Mouse (Mus musculus) midbrain, embryonic 10.5 days (tissue): Measurements from ENCODE around the gene Spata13. TPM values are rescaled to one million over a fixed set of nuclear protein-coding genes. Genes with fewer than 3 reads are reported as not detected.

Experiments used
- DNase-seq: peaks from one replicate; pipeline ENCODE4 v3.0.0-alpha.2; 2017; ENCODE audit warnings: low spot score
- H3K27ac ChIP-seq: fragments of 300-500 bp; sonication (generic); replicated peaks from 2 replicates; pipeline ENCODE4 v1.5.1; 2016; ENCODE audit warnings: mild to moderate bottlenecking
- H3K27me3 ChIP-seq: fragments of 300-500 bp; sonication (generic); 2 replicates; pipeline ENCODE4 v1.6.1; 2016; ENCODE audit warnings: low read depth, mild to moderate bottlenecking; ENCODE audit not compliant: poor library complexity, severe bottlenecking
- H3K36me3 ChIP-seq: fragments of 300-500 bp; sonication (generic); 2 replicates; pipeline ENCODE4 v1.6.1; 2016; ENCODE audit warnings: mild to moderate bottlenecking, moderate library complexity
- H3K4me1 ChIP-seq: fragments of 300-500 bp; sonication (generic); 2 replicates; pipeline ENCODE4 v1.6.1; 2016
- H3K4me3 ChIP-seq: fragments of 300-500 bp; sonication (generic); 2 replicates; pipeline ENCODE4 v1.5.1; 2016; ENCODE audit warnings: mild to moderate bottlenecking, moderate library complexity
- H3K9me3 ChIP-seq: fragments of 300-500 bp; sonication (generic); replicated peaks from 2 replicates; pipeline ENCODE4 v1.6.1; 2016; ENCODE audit warnings: mild to moderate bottlenecking
- WGBS: fragments of 180-500 bp; shearing (Covaris S2); methylation state at CpG from one replicate; pipeline ENCODE4 v1.1.7; 2016; 5-methylcytosine and 5-hydroxymethylcytosine counted together
- polyA plus RNA-seq: library from polyadenylated mRNA; unstranded; fragments of >200 nt; fragmentation: Nextera tagmentation; extraction: Ambion mirVana; gene quantifications from 2 replicates; pipeline ENCODE4 v1.2.1, GENCODE M21; 2016

The Spata13 gene
- polyA plus RNA-seq, 1 experiment from 2014 or later = 67.9 TPM

DNA sequence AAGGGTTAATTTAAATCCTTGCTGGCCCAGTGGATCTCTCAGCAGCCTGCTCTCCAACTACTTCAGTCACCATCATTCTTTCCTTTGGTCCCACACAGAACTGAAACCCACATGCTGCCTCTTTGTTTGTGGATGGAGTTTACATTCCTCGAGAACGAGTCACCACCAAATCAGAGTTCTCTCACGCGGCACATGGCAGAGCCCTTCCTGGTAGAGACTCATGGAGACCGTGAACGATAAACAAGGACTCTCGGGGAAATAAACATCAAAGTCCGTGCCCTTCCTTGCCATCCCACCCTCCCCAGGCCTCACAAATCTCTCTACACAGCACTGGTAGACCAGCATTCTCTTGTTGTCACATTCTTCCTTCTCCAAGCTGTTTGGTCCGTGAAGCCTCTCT is 12.7 kb upstream of the Spata13 start:
- H3K9me3 ChIP-seq = no peaks in the 10 kb centered on the region
- no peak for DNase-seq
- H3K4me3 ChIP-seq = no peak overlapping the region
- peaks cover 16% of the 10 kb centered on the region for H3K4me1 ChIP-seq
- H3K27ac ChIP-seq = no peak overlapping the region
- 0 out of 2 replicates have a peak, but pooled peaks cover 13% of the 10 kb centered on the region for H3K36me3 ChIP-seq
- no peaks in the 10 kb centered on the region for H3K27me3 ChIP-seq
- 86% methylated on average over 9 of the region's 9 CpGs for WGBS

DNA sequence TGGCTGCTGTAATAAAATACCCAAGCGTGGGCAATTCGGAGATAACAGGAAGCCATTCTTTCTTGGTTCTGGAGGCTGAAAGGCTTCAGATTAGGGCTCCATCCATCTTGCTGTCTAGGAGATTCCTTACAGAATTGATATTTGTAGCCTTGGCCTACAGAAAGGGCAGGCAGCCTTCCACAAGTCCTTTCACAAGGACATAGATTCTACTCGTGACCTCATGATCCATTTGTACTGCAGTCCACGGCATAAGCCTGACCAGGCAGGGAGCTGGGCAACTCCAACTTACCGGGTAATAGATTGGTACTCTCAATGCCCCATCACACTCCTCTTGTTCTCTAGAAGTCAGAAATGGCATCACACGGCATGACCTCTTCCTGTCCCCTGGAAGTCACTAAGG is 8.3 kb upstream of the Spata13 start:
- Histone ChIP-seq H3K4me3 (no peak overlapping the region), H3K27ac (no peak overlapping the region), H3K27me3 (0 out of 2 replicates have a peak, but pooled peaks cover under 1% of the 10 kb centered on the region), H3K9me3 (no peaks in the 10 kb centered on the region), H3K36me3 (0 out of 2 replicates have a peak, but pooled peaks cover 13% of the 10 kb centered on the region), H3K4me1 (no peaks in the 10 kb centered on the region)
- WGBS = 88% methylated on average over 6 of the region's 6 CpGs
- DNase-seq = no peak

GRCm38 (mm10) chr14:60629887-60630460 is 3.8 kb upstream of the Spata13 start:
- no peak overlapping the region for H3K27ac ChIP-seq
- peaks cover 17% of the 10 kb centered on the region; the same call in 1 of the 2 replicates for H3K27me3 ChIP-seq
- no peak overlapping the region for H3K4me3 ChIP-seq
- no peaks in the 10 kb centered on the region for H3K36me3 ChIP-seq
- no peak for DNase-seq
- peaks cover 16% of the 10 kb centered on the region for H3K4me1 ChIP-seq
- WGBS = 87% methylated on average over 9 of the region's 9 CpGs
- H3K9me3 ChIP-seq = no peaks in the 10 kb centered on the region

DNA sequence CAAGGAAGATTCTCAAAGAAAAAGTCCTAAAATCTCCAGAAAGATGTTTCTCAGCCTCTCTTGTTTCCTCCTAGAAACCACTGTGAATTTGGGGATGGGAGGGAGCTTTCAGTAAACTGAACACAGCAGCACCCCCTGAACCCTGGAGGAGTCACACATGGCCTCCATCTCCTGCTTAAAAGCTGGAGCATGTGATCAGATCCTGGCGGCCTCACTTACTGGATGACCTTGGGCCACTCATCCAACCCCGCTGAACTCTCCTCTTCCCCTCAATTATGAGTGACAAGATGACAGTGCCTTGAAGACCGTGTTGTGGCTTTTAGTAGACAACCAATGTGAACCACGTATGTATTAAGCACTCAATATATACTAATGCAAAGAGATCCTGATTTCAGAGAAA is 2.8 kb upstream of the Spata13 start:
- Histone ChIP-seq H3K36me3 (no peaks in the 10 kb centered on the region), H3K4me1 (peaks cover 20% of the 10 kb centered on the region), H3K4me3 (no peak overlapping the region), H3K9me3 (no peaks in the 10 kb centered on the region), H3K27me3 (peaks cover 17% of the 10 kb centered on the region; the same call in 1 of the 2 replicates), H3K27ac (no peak overlapping the region)
- WGBS = 85% methylated on average over 4 of the region's 4 CpGs
- no peak for DNase-seq

DNA sequence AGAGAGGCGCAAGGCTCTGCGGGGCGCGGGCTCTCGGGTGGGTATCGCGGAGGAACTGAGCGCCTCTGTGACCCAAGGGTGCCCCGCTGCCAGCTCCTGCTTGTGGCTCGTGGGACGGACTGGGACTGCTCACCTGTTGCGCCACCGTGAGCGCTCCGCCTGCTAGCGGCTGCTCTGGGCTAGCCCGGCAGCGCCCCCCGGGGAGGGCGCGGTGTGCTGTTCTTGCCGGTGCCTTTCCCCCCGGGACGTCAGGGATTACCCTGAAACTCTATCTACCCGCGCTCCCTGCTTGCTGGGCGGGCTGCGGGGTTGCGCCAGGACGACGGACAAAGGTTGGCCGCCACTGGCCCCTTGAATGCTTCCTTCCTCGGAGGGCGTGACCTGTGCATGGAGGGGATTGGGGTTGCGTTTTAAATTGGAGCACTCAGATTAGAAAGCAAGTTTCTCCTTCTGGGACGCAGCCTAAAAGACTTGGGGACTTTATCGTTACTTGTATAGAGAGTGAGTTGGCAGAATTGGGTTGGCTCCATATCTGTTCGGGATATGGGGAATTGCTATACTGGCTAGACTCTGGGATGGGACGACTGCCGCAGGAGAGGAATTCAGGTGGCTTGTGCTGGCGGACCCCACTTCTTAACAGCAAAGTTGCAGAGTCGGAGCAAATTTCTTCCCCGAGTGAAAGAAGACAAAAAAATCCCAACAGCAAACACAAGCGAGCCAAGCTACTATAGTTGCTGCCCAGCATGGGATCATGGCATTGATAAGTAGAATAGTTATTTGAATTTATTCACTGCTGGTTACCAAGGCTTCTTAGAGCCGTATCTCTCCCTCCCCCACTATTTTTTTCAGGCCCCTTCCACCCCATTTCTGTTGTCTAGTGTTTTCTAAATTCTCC is 1.3 kb downstream of the Spata13 start:
- Histone ChIP-seq H3K27me3 (peaks cover 17% of the 10 kb centered on the region; the same call in 1 of the 2 replicates), H3K4me1 (peaks cover 61% of the 10 kb centered on the region)

GRCm38 (mm10) chr14:60635911-60636607 is 2.3 kb downstream of the Spata13 start:
- Histone ChIP-seq H3K27ac (peak overlapping the region; percentile 94), H3K36me3 (peaks cover 40% of the 10 kb centered on the region), H3K4me3 (peak overlapping the region; percentile 68), H3K4me1 (peaks cover 68% of the 10 kb centered on the region), H3K9me3 (no peaks in the 10 kb centered on the region), H3K27me3 (peaks cover 11% of the 10 kb centered on the region; the same call in 1 of the 2 replicates)
- peak; percentile 58 for DNase-seq
- 7% methylated on average over 14 of the region's 14 CpGs for WGBS

More for the DNA sequence above, 1.3 kb downstream of the Spata13 start:
- peaks cover 37% of the 10 kb centered on the region for H3K36me3 ChIP-seq
- no peaks in the 10 kb centered on the region for H3K9me3 ChIP-seq
- no peak for DNase-seq
- peak overlapping the region; percentile 94 for H3K27ac ChIP-seq
- H3K4me3 ChIP-seq = peak overlapping the region; percentile 68
- WGBS = under 1% methylated on average over 45 of the region's 45 CpGs

DNA sequence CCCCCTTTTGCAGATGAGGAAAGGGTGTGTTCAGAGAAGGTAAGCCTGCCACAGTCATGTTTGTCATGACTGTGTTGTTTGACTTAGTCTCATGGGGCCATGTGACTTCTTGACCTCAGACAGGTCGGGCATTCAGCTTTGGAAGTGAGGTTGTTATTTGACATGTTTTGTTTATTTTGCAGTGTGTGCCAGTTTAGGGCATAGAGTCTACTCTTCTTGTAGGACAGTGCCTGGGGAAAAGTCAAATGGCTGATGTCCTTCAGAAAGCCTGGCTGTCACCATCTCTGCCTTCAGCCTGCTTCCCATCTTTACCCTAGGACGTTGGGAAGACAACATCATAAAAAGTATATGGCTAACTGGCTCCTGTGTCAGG is 2.8 kb downstream of the Spata13 start:
- Histone ChIP-seq H3K4me1 (peaks cover 74% of the 10 kb centered on the region), H3K27ac (peak overlapping the region; percentile 94)

DNA sequence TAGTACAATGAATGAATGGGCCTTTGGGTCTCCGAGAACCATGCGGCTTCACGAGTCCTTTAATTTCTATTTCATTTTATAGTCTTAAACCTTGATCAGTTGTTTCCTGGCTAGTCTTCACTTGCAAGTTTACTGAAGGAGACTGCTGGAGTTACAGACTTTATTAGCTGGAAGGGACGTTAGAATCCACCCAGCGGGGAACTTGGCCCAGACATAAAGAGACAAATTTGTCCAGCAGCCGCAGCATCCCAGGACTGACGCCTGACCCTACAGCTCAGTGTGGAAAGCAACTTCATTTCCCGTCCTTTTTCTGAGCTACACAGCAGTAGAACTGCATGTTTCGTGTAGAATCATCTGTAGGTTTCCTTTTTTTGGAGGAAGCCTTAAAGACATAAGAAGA is 3.2 kb downstream of the Spata13 start:
- H3K4me1 ChIP-seq = peaks cover 78% of the 10 kb centered on the region

More for the DNA sequence above, 2.8 kb downstream of the Spata13 start:
- peaks cover 6% of the 10 kb centered on the region; the same call in 1 of the 2 replicates for H3K27me3 ChIP-seq
- no peaks in the 10 kb centered on the region for H3K9me3 ChIP-seq
- no peak for DNase-seq
- H3K36me3 ChIP-seq = peaks cover 45% of the 10 kb centered on the region
- H3K4me3 ChIP-seq = peak overlapping the region; percentile 68
- 31% methylated on average over 2 of the region's 2 CpGs for WGBS

DNA sequence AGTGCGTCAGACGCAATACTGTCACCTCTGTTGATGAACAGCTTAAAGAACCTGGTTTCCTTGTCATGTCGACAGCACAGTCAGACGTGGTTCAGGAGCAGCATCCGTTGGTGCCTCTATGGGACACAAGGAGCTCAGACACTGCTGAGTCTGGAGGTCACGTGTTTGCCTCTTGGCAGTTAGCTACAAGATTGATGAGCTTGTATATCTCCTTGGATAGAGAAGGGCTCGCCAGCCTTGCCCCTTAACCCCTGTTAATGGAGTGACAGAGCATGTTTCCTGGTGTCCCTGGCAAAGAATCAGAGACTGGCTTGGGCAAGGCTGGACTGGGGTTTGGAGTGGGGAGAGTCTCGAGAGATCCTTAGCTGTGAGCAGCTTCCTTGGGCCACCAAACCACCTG is 4.4 kb downstream of the Spata13 start:
- H3K27ac ChIP-seq = no peak overlapping the region
- peaks cover 46% of the 10 kb centered on the region for H3K36me3 ChIP-seq
- H3K27me3 ChIP-seq = no peaks in the 10 kb centered on the region
- H3K4me1 ChIP-seq = peaks cover 88% of the 10 kb centered on the region
- no peaks in the 10 kb centered on the region for H3K9me3 ChIP-seq
- 88% methylated on average over 8 of the region's 8 CpGs for WGBS
- DNase-seq = no peak
- peak overlapping the region; percentile 68; the same call in 1 of the 2 replicates for H3K4me3 ChIP-seq

More for the DNA sequence above, 3.2 kb downstream of the Spata13 start:
- 73% methylated on average over 9 of the region's 9 CpGs for WGBS
- 0 out of 2 replicates have a peak, but pooled peaks cover 2% of the 10 kb centered on the region for H3K27me3 ChIP-seq
- H3K27ac ChIP-seq = peak overlapping the region; percentile 94; the same call in 1 of the 2 replicates
- peak overlapping the region; percentile 68 for H3K4me3 ChIP-seq
- H3K9me3 ChIP-seq = no peaks in the 10 kb centered on the region
- no peak for DNase-seq
- H3K36me3 ChIP-seq = peaks cover 46% of the 10 kb centered on the region

- H3K4me1 ChIP-seq = peaks cover 88% of the 10 kb centered on the region
- 93% methylated on average over 9 of the region's 9 CpGs for WGBS
- no peak overlapping the region for H3K4me3 ChIP-seq
- no peaks in the 10 kb centered on the region for H3K27me3 ChIP-seq
- DNase-seq = no peak
- peaks cover 46% of the 10 kb centered on the region for H3K36me3 ChIP-seq
- no peak overlapping the region for H3K27ac ChIP-seq
- H3K9me3 ChIP-seq = no peaks in the 10 kb centered on the region
These were observed 5.4 kb downstream of the Spata13 start for GRCm38 (mm10) chr14:60639195-60639594.

DNA sequence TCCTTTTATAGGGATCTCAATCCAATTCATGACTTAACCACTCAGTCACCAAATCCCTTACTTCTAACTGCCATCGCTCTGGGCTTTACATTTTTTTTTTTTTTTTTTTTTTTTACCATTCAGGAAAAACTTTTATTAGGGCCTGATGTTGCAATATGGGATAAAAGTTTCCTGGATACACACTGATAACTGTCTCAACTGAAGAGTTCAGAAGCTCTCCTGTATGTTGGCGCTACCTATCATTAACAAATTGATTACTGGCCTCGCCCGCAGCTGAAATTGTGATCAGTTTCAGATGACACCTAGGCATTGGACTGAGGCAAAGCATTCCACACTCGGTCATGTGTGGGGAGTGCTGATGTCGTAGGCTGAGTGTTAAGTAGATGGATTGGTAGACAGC is 7.3 kb downstream of the Spata13 start:
- no peak overlapping the region for H3K4me3 ChIP-seq
- H3K36me3 ChIP-seq = peaks cover 63% of the 10 kb centered on the region
- H3K9me3 ChIP-seq = no peaks in the 10 kb centered on the region
- no peak for DNase-seq
- H3K27me3 ChIP-seq = no peaks in the 10 kb centered on the region
- WGBS = 84% methylated on average over 6 of the region's 6 CpGs
- H3K4me1 ChIP-seq = peaks cover 98% of the 10 kb centered on the region
- peak overlapping the region; percentile 83 for H3K27ac ChIP-seq

- WGBS = 60% methylated on average over 1 of the region's 1 CpGs
- peaks cover 94% of the 10 kb centered on the region for H3K4me1 ChIP-seq
- peaks cover 66% of the 10 kb centered on the region for H3K36me3 ChIP-seq
- no peaks in the 10 kb centered on the region for H3K27me3 ChIP-seq
- peak overlapping the region; percentile 36; the same call in 1 of the 2 replicates for H3K4me3 ChIP-seq
- DNase-seq = no peak
- peak overlapping the region; percentile 83 for H3K27ac ChIP-seq
- no peaks in the 10 kb centered on the region for H3K9me3 ChIP-seq
These were observed 8.3 kb downstream of the Spata13 start for GRCm38 (mm10) chr14:60642131-60642530.
